ENCODE assay signal across 9 mouse cellular contexts in the genomic region with DNA sequence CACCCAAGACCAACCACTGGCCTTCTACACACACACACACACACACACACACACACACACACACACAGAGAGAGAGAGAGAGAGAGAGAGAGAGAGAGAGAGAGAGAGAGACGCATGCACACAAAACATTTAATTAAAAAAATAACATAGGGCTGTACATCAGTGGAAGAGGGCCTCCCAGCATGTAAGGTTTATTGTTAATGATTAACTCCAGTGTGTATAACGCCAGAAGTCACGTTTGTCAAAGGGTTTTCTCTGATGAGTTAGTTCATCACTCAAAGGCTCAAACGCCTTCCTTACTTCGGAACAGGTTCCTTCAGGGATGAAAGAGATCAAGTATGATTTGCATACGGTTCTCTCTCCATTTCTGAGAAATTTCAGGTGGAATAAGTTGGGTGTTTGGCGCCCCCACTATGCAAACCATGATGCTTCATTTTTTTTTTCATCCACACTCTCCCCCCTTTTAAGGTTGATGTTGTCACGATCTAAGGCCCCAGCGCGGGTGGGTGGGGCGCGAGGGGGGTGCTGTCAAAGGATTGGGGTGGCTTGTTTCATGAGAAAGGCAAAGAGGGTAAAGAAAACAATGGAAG. TPM values are rescaled to one million over a fixed set of nuclear protein-coding genes. Genes with fewer than 3 reads are reported as not detected.
DNase-seq lines count a peak whose midpoint lies in the region; ATAC-seq and TF ChIP-seq lines count a peak whose summit lies in the region.
"Had no signal": no experiment of that assay in that cellular context is flagged by ENCODE, and none has a peak within 500 bp of the region (broad histone marks: within the 10 kb centered on the region; RNA-seq: fewer than 3 reads in every experiment).

No protein-coding gene starts in this region.

- peaks cover 4% of the 10 kb centered on the region; the same call in 1 of the 2 replicates for H3K4me1 ChIP-seq in liver, embryonic 11.5 days (replicated peaks; ENCODE audit: control insufficient read depth, insufficient read depth, low read length)
- peaks cover 5% of the 10 kb centered on the region for H3K4me1 ChIP-seq in liver, postnatal 0 days (ENCODE audit: insufficient read depth)
- H3K4me1 ChIP-seq in forebrain, embryonic 12.5 days: peaks cover 11% of the 10 kb centered on the region
- peaks cover 5% of the 10 kb centered on the region; the same call in 1 of the 2 replicates for H3K4me1 ChIP-seq in intestine, postnatal 0 days (replicated peaks; ENCODE audit: control insufficient read depth, insufficient read depth, low read length)
- H3K4me1 ChIP-seq in neural tube, embryonic 14.5 days (ENCODE audit: control insufficient read depth, insufficient read depth, low read length): peaks cover 3% of the 10 kb centered on the region; the same call in 1 of the 2 replicates

- H3K9me3 ChIP-seq in liver, embryonic 11.5 days (ENCODE audit: control insufficient read depth, low read length): no peaks in the 10 kb centered on the region
- H3K9me3 ChIP-seq in liver, postnatal 0 days (ENCODE audit: low read length): no peaks in the 10 kb centered on the region
- H3K9me3 ChIP-seq in forebrain, embryonic 12.5 days: no peaks in the 10 kb centered on the region
- H3K9me3 ChIP-seq in intestine, postnatal 0 days (ENCODE audit: control insufficient read depth): no peaks in the 10 kb centered on the region
- no peaks in the 10 kb centered on the region for H3K9me3 ChIP-seq in neural tube, embryonic 14.5 days (ENCODE audit: control insufficient read depth, low read length)

- H3K9ac ChIP-seq in liver, embryonic 11.5 days (ENCODE audit: low read depth, low read length): no peak overlapping the region
- H3K9ac ChIP-seq in liver, postnatal 0 days (replicated peaks): no peak overlapping the region
- H3K9ac ChIP-seq in forebrain, embryonic 12.5 days: peak overlapping the region; percentile 64; the same call in 1 of the 2 replicates
- no peak overlapping the region for H3K9ac ChIP-seq in intestine, postnatal 0 days (ENCODE audit: low read depth, low read length)
- peak overlapping the region; percentile 72 for H3K9ac ChIP-seq in neural tube, embryonic 14.5 days (replicated peaks; ENCODE audit: low read depth, low read length)

- H3K4me3 ChIP-seq in liver, embryonic 11.5 days (ENCODE audit: low read depth, low read length): no peak overlapping the region
- no peak overlapping the region for H3K4me3 ChIP-seq in liver, postnatal 0 days (ENCODE audit: low read depth, low read length)
- H3K4me3 ChIP-seq in forebrain, embryonic 12.5 days (replicated peaks): peak overlapping the region; percentile 57
- H3K4me3 ChIP-seq in intestine, postnatal 0 days (ENCODE audit: low read depth, low read length): peak overlapping the region; percentile 51
- peak overlapping the region; percentile 52 for H3K4me3 ChIP-seq in neural tube, embryonic 14.5 days (ENCODE audit: low read depth, low read length)

- TF ChIP-seq EP300 in liver, postnatal 0 days (IDR thresholded peaks at IDR 0.05; ENCODE audit: low read depth): no peak

- no peaks in the 10 kb centered on the region for H3K36me3 ChIP-seq in liver, embryonic 11.5 days (ENCODE audit: control insufficient read depth, insufficient read depth, low read length)
- no peaks in the 10 kb centered on the region for H3K36me3 ChIP-seq in liver, postnatal 0 days (replicated peaks; ENCODE audit: insufficient read depth, low read length)
- no peaks in the 10 kb centered on the region for H3K36me3 ChIP-seq in forebrain, embryonic 12.5 days (replicated peaks)
- no peaks in the 10 kb centered on the region for H3K36me3 ChIP-seq in intestine, postnatal 0 days (ENCODE audit: control insufficient read depth, insufficient read depth)
- no peaks in the 10 kb centered on the region for H3K36me3 ChIP-seq in neural tube, embryonic 14.5 days (ENCODE audit: control insufficient read depth, insufficient read depth, low read length)

- DNase-seq in liver, embryonic 11.5 days (ENCODE audit: low spot score): no peak
- DNase-seq in liver, postnatal 0 days: no peak
- DNase-seq in adrenal gland, postnatal 25 days: no peak
- DNase-seq in cerebellum, postnatal 25 days: no peak
- DNase-seq in cerebellum, postnatal 36 days: no peak
- DNase-seq: kidney, adult 8-10 months had no signal

- TF ChIP-seq CTCF in liver, postnatal 0 days (IDR thresholded peaks at IDR 0.05; ENCODE audit: low read depth): no peak
- 0 out of 2 replicates have a peak, but pooled peaks have one; percentile 13 for TF ChIP-seq CTCF in intestine, postnatal 0 days (IDR thresholded peaks at IDR 0.05; ENCODE audit: low read depth)

- WGBS in liver, embryonic 11.5 days: 38% methylated on average over 12 of the region's 12 CpGs
- 42% methylated on average over 12 of the region's 12 CpGs for WGBS in liver, postnatal 0 days (ENCODE audit: insufficient replicate concordance)
- WGBS in forebrain, embryonic 12.5 days: 39% methylated on average over 12 of the region's 12 CpGs
- WGBS in intestine, postnatal 0 days: 21% methylated on average over 12 of the region's 12 CpGs
- WGBS in neural tube, embryonic 14.5 days: 36% methylated on average over 12 of the region's 12 CpGs

- H3K27me3 ChIP-seq in liver, embryonic 11.5 days (replicated peaks; ENCODE audit: control insufficient read depth, insufficient read depth, low read length): peaks cover 19% of the 10 kb centered on the region
- H3K27me3 ChIP-seq in liver, postnatal 0 days (ENCODE audit: insufficient read depth, low read length): peaks cover 16% of the 10 kb centered on the region
- peaks cover 31% of the 10 kb centered on the region for H3K27me3 ChIP-seq in forebrain, embryonic 12.5 days
- H3K27me3 ChIP-seq in intestine, postnatal 0 days (replicated peaks; ENCODE audit: control insufficient read depth, insufficient read depth, low read length): no peaks in the 10 kb centered on the region
- H3K27me3 ChIP-seq in neural tube, embryonic 14.5 days (ENCODE audit: control insufficient read depth, insufficient read depth, low read length): no peaks in the 10 kb centered on the region

- no peak for ATAC-seq in liver, embryonic 11.5 days (replicated peaks; ENCODE audit: low FRiP score)
- no peak for ATAC-seq in liver, postnatal 0 days
- no peak for ATAC-seq in forebrain, embryonic 12.5 days (ENCODE audit: low FRiP score)
- peak; percentile 48 for ATAC-seq in intestine, postnatal 0 days
- no peak for ATAC-seq in neural tube, embryonic 14.5 days (ENCODE audit: low read depth)

- H3K4me2 ChIP-seq in liver, embryonic 11.5 days: peak overlapping the region; percentile 65
- H3K4me2 ChIP-seq in liver, postnatal 0 days (ENCODE audit: low read depth, low read length): no peak overlapping the region
- H3K4me2 ChIP-seq in forebrain, embryonic 12.5 days: peak overlapping the region; percentile 88
- peak overlapping the region; percentile 80 for H3K4me2 ChIP-seq in intestine, postnatal 0 days (replicated peaks; ENCODE audit: low read depth)
- H3K4me2 ChIP-seq in neural tube, embryonic 14.5 days (ENCODE audit: low read depth, low read length): peak overlapping the region; percentile 71

- no peak overlapping the region for H3K27ac ChIP-seq in liver, embryonic 11.5 days (ENCODE audit: low read depth, low read length)
- no peak overlapping the region for H3K27ac ChIP-seq in liver, postnatal 0 days (ENCODE audit: low read depth)
- H3K27ac ChIP-seq in forebrain, embryonic 12.5 days: no peak overlapping the region
- no peak overlapping the region for H3K27ac ChIP-seq in intestine, postnatal 0 days (ENCODE audit: low read depth, low read length)
- H3K27ac ChIP-seq in neural tube, embryonic 14.5 days (ENCODE audit: low read depth, low read length): peak overlapping the region; percentile 71

RNA-seq across cellular contexts. Expression of gene Prkar1b, which starts 21.2 kb away (rescaled TPM):
- 5.3 and 6.9 TPM in 2 replicates for polyA plus RNA-seq in liver, embryonic 11.5 days (2014; fragmentation: Nextera tagmentation; extraction: Ambion mirVana)
- polyA plus RNA-seq in liver, postnatal 0 days (2015; fragmentation: Nextera tagmentation; extraction: Ambion mirVana): 0.43 and 0.62 TPM in 2 replicates
- 35.2 and 37.0 TPM in 2 replicates for polyA plus RNA-seq in forebrain, embryonic 12.5 days (2016; fragmentation: Nextera tagmentation; extraction: Ambion mirVana)
- 10.0 and 10.9 TPM in 2 replicates for polyA plus RNA-seq in intestine, postnatal 0 days (2015; fragmentation: Nextera tagmentation; extraction: Ambion mirVana)
- polyA plus RNA-seq in neural tube, embryonic 14.5 days (2014; fragmentation: Nextera tagmentation; extraction: Ambion mirVana): 207 and 212 TPM in 2 replicates
- total RNA-seq in adrenal gland, postnatal 25 days (2021): 20.9 and 28.5 TPM in 2 replicates

RNA-seq across cellular contexts. Expression of gene Dnaaf5, which starts 21.5 kb away (rescaled TPM):
- polyA plus RNA-seq in liver, embryonic 11.5 days (2014; fragmentation: Nextera tagmentation; extraction: Ambion mirVana): 17.1 and 17.6 TPM in 2 replicates
- polyA plus RNA-seq in liver, postnatal 0 days (2015; fragmentation: Nextera tagmentation; extraction: Ambion mirVana): 1.3 and 1.4 TPM in 2 replicates
- 5.9 and 7.5 TPM in 2 replicates for polyA plus RNA-seq in forebrain, embryonic 12.5 days (2016; fragmentation: Nextera tagmentation; extraction: Ambion mirVana)
- 2.5 and 2.9 TPM in 2 replicates for polyA plus RNA-seq in intestine, postnatal 0 days (2015; fragmentation: Nextera tagmentation; extraction: Ambion mirVana)
- polyA plus RNA-seq in neural tube, embryonic 14.5 days (2014; fragmentation: Nextera tagmentation; extraction: Ambion mirVana): 3.6 and 4.1 TPM in 2 replicates
- total RNA-seq in adrenal gland, postnatal 25 days (2021): 20.7 and 25.3 TPM in 2 replicates

Comparison
In these comparisons a context has a peak if more than half of its experiments do, and no peak if none do; other contexts are left out.
1. H3K4me3 ChIP-seq: peak in forebrain, embryonic 12.5 days (single experiment), intestine, postnatal 0 days (single experiment) and neural tube, embryonic 14.5 days (single experiment); none in liver, embryonic 11.5 days (single experiment) and liver, postnatal 0 days (single experiment).
2. H3K9ac ChIP-seq: peak in forebrain, embryonic 12.5 days (single experiment) and neural tube, embryonic 14.5 days (single experiment); none in liver, embryonic 11.5 days (single experiment), liver, postnatal 0 days (single experiment) and intestine, postnatal 0 days (single experiment).